Mouse (Mus musculus) cortical plate, adult 2 months (tissue): ENCODE measurements at regions not wholly inside any gene's neighbourhood (a gene's known extent, or its start where the extent isn't known, plus 50 kb on each side); places are given as distances from the start of the nearest gene placed in this dataset.

ENCODE experiments used
- CTCF ChIP-seq: fragments of 200-500 bp; IDR thresholded peaks from 2 replicates; pipeline ENCODE4 v1.5.1; 2011; ENCODE audit warnings: mild to moderate bottlenecking, control low read depth, low read length; ENCODE audit not compliant: insufficient read depth; ENCODE audit errors: extremely low read depth
- POLR2A ChIP-seq: fragments of 200-500 bp; IDR thresholded peaks from 2 replicates; pipeline ENCODE4 v1.6.1; 2011; ENCODE audit warnings: mild to moderate bottlenecking, low read length, control low read depth; ENCODE audit not compliant: insufficient read depth; ENCODE audit errors: extremely low read depth

DNA sequence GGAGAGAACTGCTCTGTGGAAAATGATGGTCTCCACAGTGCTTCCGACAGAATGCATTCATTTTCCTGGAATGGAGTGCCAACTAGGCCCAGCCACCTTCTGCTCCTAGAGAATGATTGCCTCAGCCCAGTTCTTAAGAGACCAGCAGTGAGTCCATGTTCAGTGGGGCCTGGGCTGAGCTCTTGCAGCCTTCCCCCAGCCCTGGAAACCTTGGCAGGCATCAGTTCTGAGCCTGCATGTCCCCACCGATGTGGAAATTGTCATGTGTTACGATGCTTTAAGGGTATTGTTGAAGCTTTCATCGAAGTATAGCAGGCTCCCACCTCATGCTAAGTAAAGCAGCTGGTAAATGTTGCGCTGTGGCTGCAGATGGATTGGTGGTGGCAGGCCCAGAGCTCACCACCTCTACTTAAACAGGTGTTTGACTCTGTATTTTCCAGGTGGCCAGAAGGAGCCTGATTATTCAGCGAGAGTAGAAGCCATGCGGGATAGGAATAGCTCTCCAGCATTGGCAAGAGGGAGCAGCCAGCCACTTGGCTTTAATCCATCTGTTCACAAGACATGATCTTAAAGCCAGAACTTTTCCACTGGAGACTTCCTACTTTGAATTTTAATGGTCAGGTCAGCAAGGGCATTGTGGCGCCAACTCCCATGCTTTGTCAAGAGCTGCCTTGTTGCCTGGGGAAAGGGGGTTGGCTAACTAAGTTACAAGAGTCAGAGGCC, 437.5 kb downstream of the Meis1 start:
- TF ChIP-seq CTCF: no peak
- TF ChIP-seq POLR2A: no peak
